Mouse (Mus musculus) liver, embryonic 14.5 days (tissue): ENCODE measurements around the gene Gm38394.

Source experiments
- CTCF ChIP-seq: IDR thresholded peaks from 2 replicates; pipeline ENCODE4 v1.5.1; 2016; ENCODE audit warnings: antibody characterized with exemption, low read depth, control low read depth
- EP300 ChIP-seq: IDR thresholded peaks from 2 replicates; pipeline ENCODE4 v1.6.1; 2016; ENCODE audit warnings: antibody characterized with exemption, low read depth

- TF ChIP-seq CTCF (no peak), EP300 (no peak)
Observed at GRCm38 (mm10) chr1:133692195-133692594, 31.1 kb upstream of the Gm38394 start.
